ENCODE assay signal across 12 mouse cellular contexts in the genomic region with DNA sequence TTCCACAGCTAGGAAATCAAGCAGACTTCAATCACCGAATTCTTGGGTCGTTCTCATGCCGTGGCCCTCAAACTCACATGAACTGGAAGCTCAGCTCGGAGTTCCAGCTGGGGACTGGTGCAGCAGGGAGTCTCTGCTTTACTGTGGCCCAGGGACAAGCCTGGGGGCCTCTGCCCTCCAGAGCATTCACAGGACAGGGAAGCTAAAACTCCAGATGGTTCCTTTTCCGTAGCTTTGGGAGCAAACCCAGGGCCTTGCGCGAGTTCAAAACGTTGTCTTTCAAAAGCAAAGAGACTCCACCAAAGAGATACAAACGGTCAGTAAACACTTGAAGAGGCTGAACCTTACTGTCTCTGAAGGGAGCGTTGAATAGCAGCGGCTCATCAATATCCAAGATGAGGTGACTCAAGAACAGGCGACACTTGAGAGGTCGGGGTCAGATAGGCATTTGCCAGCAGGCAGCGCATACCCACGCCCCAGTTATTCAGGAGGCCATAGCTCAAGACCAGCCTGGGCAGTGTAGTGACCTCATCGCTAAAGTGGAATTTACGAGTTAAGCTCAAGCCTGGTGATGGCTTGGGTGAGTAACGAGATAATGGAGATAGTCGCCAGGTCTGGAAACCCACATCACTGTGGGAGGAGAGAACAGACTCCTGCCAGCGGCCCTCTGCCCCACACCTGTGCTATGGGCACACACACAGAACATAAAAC. TPM values are rescaled to one million over a fixed set of nuclear protein-coding genes. Genes with fewer than 3 reads are reported as not detected.
DNase-seq lines count a peak whose midpoint lies in the region; ATAC-seq lines count a peak whose summit lies in the region.
"Had no signal": no experiment of that assay in that cellular context is flagged by ENCODE, and none has a peak within 500 bp of the region (broad histone marks: within the 10 kb centered on the region; RNA-seq: fewer than 3 reads in every experiment).

No protein-coding gene starts in this region.

- H3K4me1 ChIP-seq in heart, embryonic 10.5 days = peaks cover 60% of the 10 kb centered on the region
- peaks cover 97% of the 10 kb centered on the region for H3K4me1 ChIP-seq in megakaryocyte, embryonic 14.5 days

- H3K27me3 ChIP-seq in heart, embryonic 10.5 days (ENCODE audit: insufficient read depth, poor library complexity, severe bottlenecking) = no peaks in the 10 kb centered on the region
- H3K27me3 ChIP-seq in megakaryocyte, embryonic 14.5 days (replicated peaks) = no peaks in the 10 kb centered on the region
- H3K27me3 ChIP-seq: stomach, embryonic 15.5 days had no signal

- 69% methylated on average over 20 of the region's 20 CpGs for WGBS in heart, embryonic 10.5 days

- H3K4me3 ChIP-seq in heart, embryonic 10.5 days = no peak overlapping the region
- peak overlapping the region; percentile 89 for H3K4me3 ChIP-seq in megakaryocyte, embryonic 14.5 days (replicated peaks)
- H3K4me3 ChIP-seq: stomach, embryonic 15.5 days had no signal

- no peak for ATAC-seq in megakaryocyte, adult 5-6 weeks (ENCODE audit: poor library complexity, severe bottlenecking)
- 0 out of 2 replicates have a peak, but pooled peaks have one; percentile 12 for ATAC-seq in erythroid progenitor cell, adult 5-6 weeks (replicated peaks; ENCODE audit: low FRiP score, poor library complexity, severe bottlenecking)
- 0 out of 2 replicates have a peak, but pooled peaks have one; percentile 11 for ATAC-seq in megakaryocyte-erythroid progenitor cell, adult 5-6 weeks (replicated peaks; ENCODE audit: low FRiP score, low TSS enrichment, poor library complexity, severe bottlenecking)

- H3K36me3 ChIP-seq in heart, embryonic 10.5 days = peaks cover 4% of the 10 kb centered on the region
- peaks cover 93% of the 10 kb centered on the region for H3K36me3 ChIP-seq in megakaryocyte, embryonic 14.5 days (replicated peaks; ENCODE audit: low read length)
- H3K36me3 ChIP-seq: stomach, embryonic 15.5 days had no signal

- no peak for DNase-seq in heart, embryonic 10.5 days (ENCODE audit: low spot score)
- DNase-seq in heart, postnatal 4 days = no peak
- no peak for DNase-seq in spleen, postnatal 14 days (ENCODE audit: low spot score in 2 of 2)
- no peak for DNase-seq in adrenal gland, adult 8-10 months

- peak overlapping the region; percentile 73 for H3K27ac ChIP-seq in heart, embryonic 10.5 days
- H3K27ac ChIP-seq: stomach, embryonic 15.5 days had no signal

- no peaks in the 10 kb centered on the region for H3K9me3 ChIP-seq in heart, embryonic 10.5 days
- H3K9me3 ChIP-seq in megakaryocyte, embryonic 14.5 days = no peaks in the 10 kb centered on the region
- H3K9me3 ChIP-seq: stomach, embryonic 15.5 days had no signal

RNA-seq across cellular contexts. Expression of gene Tmem140, which starts 5.7 kb away (rescaled TPM):
- 1.4 and 1.8 TPM in 2 replicates for polyA plus RNA-seq in heart, embryonic 10.5 days (2016; fragmentation: Nextera tagmentation; extraction: Ambion mirVana)
- total RNA-seq in heart, postnatal 4 days (2021) = 10 to 100 TPM in 1 of 2 experiments, 1 to 10 TPM in 1; 4.6 to 10.6 TPM
- 5.5 and 11.5 TPM in 2 replicates for polyA plus RNA-seq in megakaryocyte, embryonic 14.5 days (2012; ENCODE audit: insufficient read depth, low replicate concordance)
- total RNA-seq in megakaryocyte, adult 5-6 weeks (2015) = 3.1 and 5.0 TPM in 2 replicates
- total RNA-seq in megakaryocyte, adult 5-6 weeks (2017) = 2.8 and 6.1 TPM in 2 replicates
- 3.8 TPM in 1 of 2 replicates, not detected in the other for total RNA-seq in erythroid progenitor cell, adult 5-6 weeks (2015; ENCODE audit: low replicate concordance)
- total RNA-seq in erythroid progenitor cell, adult 5-6 weeks (2017; ENCODE audit: low replicate concordance) = 3.6 and 5.4 TPM in 2 replicates
- 1.8 and 1.9 TPM in 2 replicates for total RNA-seq in megakaryocyte-erythroid progenitor cell, adult 5-6 weeks (2014; fragmentation: Nextera tagmentation)
- total RNA-seq in megakaryocyte-erythroid progenitor cell, adult 5-6 weeks (2017) = 2.2 and 3.7 TPM in 2 replicates
- 10 to 100 TPM; 14.1 to 33.3 (median 18.4) TPM for total RNA-seq in adrenal gland, adult 8-10 months (2022)

RNA-seq across cellular contexts. Expression of gene Cyren, which starts 9.2 kb away (rescaled TPM):
- polyA plus RNA-seq in heart, embryonic 10.5 days (2016; fragmentation: Nextera tagmentation; extraction: Ambion mirVana) = 13.7 and 16.5 TPM in 2 replicates
- total RNA-seq in heart, postnatal 4 days (2021) = 1 to 10 TPM; 5.5 to 6.7 TPM
- 14.0 and 14.5 TPM in 2 replicates for polyA plus RNA-seq in megakaryocyte, embryonic 14.5 days (2012; ENCODE audit: insufficient read depth, low replicate concordance)
- total RNA-seq in megakaryocyte, adult 5-6 weeks (2015) = 7.5 and 8.1 TPM in 2 replicates
- total RNA-seq in megakaryocyte, adult 5-6 weeks (2017) = 3.8 and 7.1 TPM in 2 replicates
- total RNA-seq in erythroid progenitor cell, adult 5-6 weeks (2015; ENCODE audit: low replicate concordance) = 6.7 and 10.5 TPM in 2 replicates
- 6.7 and 9.4 TPM in 2 replicates for total RNA-seq in erythroid progenitor cell, adult 5-6 weeks (2017; ENCODE audit: low replicate concordance)
- total RNA-seq in megakaryocyte-erythroid progenitor cell, adult 5-6 weeks (2014; fragmentation: Nextera tagmentation) = 12.3 and 27.8 TPM in 2 replicates
- total RNA-seq in megakaryocyte-erythroid progenitor cell, adult 5-6 weeks (2017) = 5.6 and 8.5 TPM in 2 replicates
- 1 to 10 TPM; 6.9 to 9.0 (median 7.9) TPM for total RNA-seq in adrenal gland, adult 8-10 months (2022)

RNA-seq across cellular contexts. Expression of gene Wdr91, which starts 42.0 kb away (rescaled TPM):
- polyA plus RNA-seq in heart, embryonic 10.5 days (2016; fragmentation: Nextera tagmentation; extraction: Ambion mirVana) = 12.6 and 13.0 TPM in 2 replicates
- 10 to 100 TPM; 19.1 to 22.7 TPM for total RNA-seq in heart, postnatal 4 days (2021)
- 13.0 and 28.5 TPM in 2 replicates for polyA plus RNA-seq in megakaryocyte, embryonic 14.5 days (2012; ENCODE audit: insufficient read depth, low replicate concordance)
- total RNA-seq in megakaryocyte, adult 5-6 weeks (2015) = 4.2 and 7.6 TPM in 2 replicates
- 19.6 and 27.5 TPM in 2 replicates for total RNA-seq in megakaryocyte, adult 5-6 weeks (2017)
- 35.6 and 63.1 TPM in 2 replicates for total RNA-seq in erythroid progenitor cell, adult 5-6 weeks (2015; ENCODE audit: low replicate concordance)
- 74.3 and 74.4 TPM in 2 replicates for total RNA-seq in erythroid progenitor cell, adult 5-6 weeks (2017; ENCODE audit: low replicate concordance)
- total RNA-seq in megakaryocyte-erythroid progenitor cell, adult 5-6 weeks (2014; fragmentation: Nextera tagmentation) = 19.9 and 24.4 TPM in 2 replicates
- total RNA-seq in megakaryocyte-erythroid progenitor cell, adult 5-6 weeks (2017) = 24.4 and 37.8 TPM in 2 replicates
- total RNA-seq in adrenal gland, adult 8-10 months (2022) = 10 to 100 TPM; 11.2 to 24.0 (median 17.3) TPM

RNA-seq across cellular contexts. Expression of gene Stra8, which starts 51.3 kb away (rescaled TPM):
- polyA plus RNA-seq in heart, embryonic 10.5 days (2016; fragmentation: Nextera tagmentation; extraction: Ambion mirVana) = not detected in 2 replicates
- not detected for total RNA-seq in heart, postnatal 4 days (2021)
- polyA plus RNA-seq in megakaryocyte, embryonic 14.5 days (2012; ENCODE audit: insufficient read depth, low replicate concordance) = not detected in 2 replicates
- not detected in 2 replicates for total RNA-seq in megakaryocyte, adult 5-6 weeks (2015)
- total RNA-seq in megakaryocyte, adult 5-6 weeks (2017) = not detected in 2 replicates
- not detected in 2 replicates for total RNA-seq in erythroid progenitor cell, adult 5-6 weeks (2015; ENCODE audit: low replicate concordance)
- not detected in 2 replicates for total RNA-seq in erythroid progenitor cell, adult 5-6 weeks (2017; ENCODE audit: low replicate concordance)
- total RNA-seq in megakaryocyte-erythroid progenitor cell, adult 5-6 weeks (2014; fragmentation: Nextera tagmentation) = not detected in 2 replicates
- not detected in 2 replicates for total RNA-seq in megakaryocyte-erythroid progenitor cell, adult 5-6 weeks (2017)
- not detected for total RNA-seq in adrenal gland, adult 8-10 months (2022)
- total RNA-seq: layer of hippocampus, postnatal 10 days had no signal
- polyA plus RNA-seq: embryonic facial prominence, embryonic 11.5 days; lung, embryonic 14.5 days; stomach, embryonic 15.5 days had no signal
